Mouse (Mus musculus) intestine, embryonic 15.5 days (tissue): ENCODE measurements around the gene Stim2. TPM values are rescaled to one million over a fixed set of nuclear protein-coding genes. Genes with fewer than 3 reads are reported as not detected.

ENCODE experiments used
- ATAC-seq: fragments of 200-750 bp; cut with Nextera tagmentation; 2 replicates; pipeline ENCODE4 v1.8.0; 2017; ENCODE audit warnings: moderate TSS enrichment, moderate library complexity
- H3K27ac ChIP-seq: fragments of 300-500 bp; sonication (generic); 2 replicates; pipeline ENCODE4 v1.5.1; 2015; ENCODE audit warnings: mild to moderate bottlenecking, inconsistent platforms
- H3K27me3 ChIP-seq: fragments of 300-500 bp; sonication (generic); replicated peaks from 2 replicates; pipeline ENCODE4 v1.6.1; 2015; ENCODE audit warnings: inconsistent platforms
- H3K36me3 ChIP-seq: fragments of 300-500 bp; sonication (generic); 2 replicates; pipeline ENCODE4 v1.6.1; 2015; ENCODE audit warnings: inconsistent platforms
- H3K4me1 ChIP-seq: fragments of 300-500 bp; sonication (generic); replicated peaks from 2 replicates; pipeline ENCODE4 v1.6.1; 2015; ENCODE audit warnings: inconsistent platforms
- H3K4me2 ChIP-seq: fragments of 300-500 bp; sonication (generic); replicated peaks from 2 replicates; pipeline ENCODE4 v1.6.1; 2015; ENCODE audit warnings: mild to moderate bottlenecking, inconsistent platforms
- H3K4me3 ChIP-seq: fragments of 300-500 bp; sonication (generic); replicated peaks from 2 replicates; pipeline ENCODE4 v1.5.1; 2015; ENCODE audit warnings: inconsistent platforms
- H3K9ac ChIP-seq: fragments of 300-500 bp; sonication (generic); 2 replicates; pipeline ENCODE4 v1.6.1; 2015; ENCODE audit warnings: inconsistent platforms
- H3K9me3 ChIP-seq: fragments of 300-500 bp; sonication (generic); 2 replicates; pipeline ENCODE4 v1.6.1; 2016; ENCODE audit warnings: inconsistent platforms
- WGBS: fragments of 180-500 bp; shearing (Covaris S2); methylation state at CpG from one replicate; pipeline ENCODE4 v1.1.7; 2015; 5-methylcytosine and 5-hydroxymethylcytosine counted together
- polyA plus RNA-seq: library from polyadenylated mRNA; unstranded; fragments of >200 nt; fragmentation: Nextera tagmentation; extraction: Ambion mirVana; gene quantifications from 2 replicates; pipeline ENCODE4 v1.2.1, GENCODE M21; 2015

Gene Stim2
- polyA plus RNA-seq, 1 experiment from 2014 or later: 17.8 TPM

- H3K4me3 ChIP-seq: no peak overlapping the region
- 83% methylated on average over 2 of the region's 2 CpGs for WGBS
- H3K27ac ChIP-seq: no peak overlapping the region
- ATAC-seq: no peak
- no peak overlapping the region for H3K4me2 ChIP-seq
- no peaks in the 10 kb centered on the region for H3K9me3 ChIP-seq
- no peak overlapping the region for H3K9ac ChIP-seq
- H3K27me3 ChIP-seq: no peaks in the 10 kb centered on the region
- no peaks in the 10 kb centered on the region for H3K4me1 ChIP-seq
- H3K36me3 ChIP-seq: no peaks in the 10 kb centered on the region
Measured at GRCm38 (mm10) chr5:53967560-53967959, 30.7 kb upstream of the Stim2 start.

GRCm38 (mm10) chr5:53970178-53970577 is 28.1 kb upstream of the Stim2 start:
- no peaks in the 10 kb centered on the region for H3K27me3 ChIP-seq
- no peaks in the 10 kb centered on the region for H3K9me3 ChIP-seq
- no peak for ATAC-seq
- no peak overlapping the region for H3K9ac ChIP-seq
- H3K4me2 ChIP-seq: no peak overlapping the region
- no peak overlapping the region for H3K4me3 ChIP-seq
- H3K4me1 ChIP-seq: no peaks in the 10 kb centered on the region
- H3K27ac ChIP-seq: no peak overlapping the region
- WGBS: 71% methylated on average over 7 of the region's 7 CpGs
- no peaks in the 10 kb centered on the region for H3K36me3 ChIP-seq

- WGBS: 85% methylated on average over 4 of the region's 4 CpGs
- H3K9ac ChIP-seq: no peak overlapping the region
Measured at GRCm38 (mm10) chr5:53971201-53971600, 27.1 kb upstream of the Stim2 start.

GRCm38 (mm10) chr5:53972905-53973304 is 25.4 kb upstream of the Stim2 start:
- H3K4me1 ChIP-seq: no peaks in the 10 kb centered on the region
- H3K4me2 ChIP-seq: no peak overlapping the region
- 83% methylated on average over 4 of the region's 4 CpGs for WGBS
- no peak overlapping the region for H3K27ac ChIP-seq
- H3K36me3 ChIP-seq: no peaks in the 10 kb centered on the region
- H3K4me3 ChIP-seq: no peak overlapping the region
- H3K27me3 ChIP-seq: no peaks in the 10 kb centered on the region
- H3K9me3 ChIP-seq: no peaks in the 10 kb centered on the region
- H3K9ac ChIP-seq: no peak overlapping the region
- no peak for ATAC-seq

More at GRCm38 (mm10) chr5:53971201-53971600, 27.1 kb upstream of the Stim2 start:
- no peaks in the 10 kb centered on the region for H3K27me3 ChIP-seq
- no peaks in the 10 kb centered on the region for H3K4me1 ChIP-seq
- H3K4me3 ChIP-seq: no peak overlapping the region
- H3K4me2 ChIP-seq: no peak overlapping the region
- no peaks in the 10 kb centered on the region for H3K36me3 ChIP-seq
- no peak overlapping the region for H3K27ac ChIP-seq
- no peaks in the 10 kb centered on the region for H3K9me3 ChIP-seq
- no peak for ATAC-seq

GRCm38 (mm10) chr5:53976497-53976896 is 21.8 kb upstream of the Stim2 start:
- no peak overlapping the region for H3K27ac ChIP-seq
- no peaks in the 10 kb centered on the region for H3K27me3 ChIP-seq
- ATAC-seq: no peak
- no peak overlapping the region for H3K4me2 ChIP-seq
- WGBS: 81% methylated on average over 16 of the region's 16 CpGs
- H3K4me1 ChIP-seq: no peaks in the 10 kb centered on the region
- H3K36me3 ChIP-seq: no peaks in the 10 kb centered on the region
- H3K9ac ChIP-seq: no peak overlapping the region
- no peaks in the 10 kb centered on the region for H3K9me3 ChIP-seq
- no peak overlapping the region for H3K4me3 ChIP-seq

GRCm38 (mm10) chr5:53977060-53977459 is 21.2 kb upstream of the Stim2 start:
- ATAC-seq: no peak
- WGBS: 88% methylated on average over 8 of the region's 8 CpGs
- Histone ChIP-seq H3K4me2 (no peak overlapping the region), H3K4me3 (no peak overlapping the region), H3K27me3 (no peaks in the 10 kb centered on the region), H3K36me3 (no peaks in the 10 kb centered on the region), H3K27ac (no peak overlapping the region), H3K9ac (no peak overlapping the region), H3K4me1 (no peaks in the 10 kb centered on the region), H3K9me3 (no peaks in the 10 kb centered on the region)

- H3K9ac ChIP-seq: no peak overlapping the region
- 91% methylated on average over 4 of the region's 4 CpGs for WGBS
Measured at GRCm38 (mm10) chr5:53983358-53983757, 14.9 kb upstream of the Stim2 start.

GRCm38 (mm10) chr5:53985632-53986031 is 12.7 kb upstream of the Stim2 start:
- no peaks in the 10 kb centered on the region for H3K9me3 ChIP-seq
- H3K36me3 ChIP-seq: no peaks in the 10 kb centered on the region
- H3K4me2 ChIP-seq: no peak overlapping the region
- 87% methylated on average over 3 of the region's 3 CpGs for WGBS
- peak; percentile 87 for ATAC-seq
- H3K9ac ChIP-seq: no peak overlapping the region
- no peaks in the 10 kb centered on the region for H3K4me1 ChIP-seq
- H3K4me3 ChIP-seq: no peak overlapping the region
- H3K27me3 ChIP-seq: no peaks in the 10 kb centered on the region
- H3K27ac ChIP-seq: no peak overlapping the region

More at GRCm38 (mm10) chr5:53983358-53983757, 14.9 kb upstream of the Stim2 start:
- no peaks in the 10 kb centered on the region for H3K9me3 ChIP-seq
- no peaks in the 10 kb centered on the region for H3K36me3 ChIP-seq
- no peaks in the 10 kb centered on the region for H3K27me3 ChIP-seq
- no peak overlapping the region for H3K4me3 ChIP-seq
- no peak for ATAC-seq
- no peak overlapping the region for H3K27ac ChIP-seq
- H3K4me2 ChIP-seq: no peak overlapping the region
- H3K4me1 ChIP-seq: no peaks in the 10 kb centered on the region

- Histone ChIP-seq H3K4me3 (no peak overlapping the region), H3K27ac (no peak overlapping the region), H3K36me3 (no peaks in the 10 kb centered on the region), H3K4me1 (no peaks in the 10 kb centered on the region), H3K4me2 (no peak overlapping the region), H3K9ac (no peak overlapping the region), H3K27me3 (no peaks in the 10 kb centered on the region), H3K9me3 (no peaks in the 10 kb centered on the region)
- ATAC-seq: 0 out of 2 replicates have a peak, but pooled peaks have one; percentile 52
- 90% methylated on average over 1 of the region's 1 CpGs for WGBS
Measured at GRCm38 (mm10) chr5:53987496-53987895, 10.8 kb upstream of the Stim2 start.

- no peak overlapping the region for H3K4me3 ChIP-seq
- no peaks in the 10 kb centered on the region for H3K4me1 ChIP-seq
- no peak overlapping the region for H3K4me2 ChIP-seq
- 56% methylated on average over 1 of the region's 1 CpGs for WGBS
- ATAC-seq: no peak
- no peaks in the 10 kb centered on the region for H3K9me3 ChIP-seq
- H3K27ac ChIP-seq: no peak overlapping the region
- H3K9ac ChIP-seq: no peak overlapping the region
- H3K36me3 ChIP-seq: no peaks in the 10 kb centered on the region
- no peaks in the 10 kb centered on the region for H3K27me3 ChIP-seq
Measured at GRCm38 (mm10) chr5:53988053-53988452, 10.2 kb upstream of the Stim2 start.

- Histone ChIP-seq H3K9ac (no peak overlapping the region), H3K27ac (no peak overlapping the region), H3K4me1 (no peaks in the 10 kb centered on the region), H3K36me3 (no peaks in the 10 kb centered on the region), H3K27me3 (no peaks in the 10 kb centered on the region), H3K9me3 (no peaks in the 10 kb centered on the region), H3K4me2 (no peak overlapping the region), H3K4me3 (no peak overlapping the region)
- 79% methylated on average over 7 of the region's 7 CpGs for WGBS
- ATAC-seq: no peak
Measured at GRCm38 (mm10) chr5:53992616-53993015, 5.7 kb upstream of the Stim2 start.

- no peak overlapping the region for H3K27ac ChIP-seq
- H3K4me3 ChIP-seq: no peak overlapping the region
- H3K9ac ChIP-seq: no peak overlapping the region
- no peaks in the 10 kb centered on the region for H3K9me3 ChIP-seq
- no peaks in the 10 kb centered on the region for H3K4me1 ChIP-seq
- no peak for ATAC-seq
- no peaks in the 10 kb centered on the region for H3K36me3 ChIP-seq
- 43% methylated on average over 4 of the region's 4 CpGs for WGBS
- H3K27me3 ChIP-seq: no peaks in the 10 kb centered on the region
- peak overlapping the region; percentile 93 for H3K4me2 ChIP-seq
Measured at GRCm38 (mm10) chr5:53994576-53994975, 3.7 kb upstream of the Stim2 start.

GRCm38 (mm10) chr5:53995316-53995715 is 3.0 kb upstream of the Stim2 start:
- peaks cover 2% of the 10 kb centered on the region; the same call in 1 of the 2 replicates for H3K4me1 ChIP-seq
- H3K36me3 ChIP-seq: no peaks in the 10 kb centered on the region
- peak overlapping the region; percentile 93 for H3K4me2 ChIP-seq
- ATAC-seq: peak; percentile 32
- under 1% methylated on average over 34 of the region's 34 CpGs for WGBS
- peak overlapping the region; percentile 14; the same call in 1 of the 2 replicates for H3K27ac ChIP-seq
- H3K27me3 ChIP-seq: no peaks in the 10 kb centered on the region
- H3K4me3 ChIP-seq: peak overlapping the region; percentile 55
- peak overlapping the region; percentile 42 for H3K9ac ChIP-seq
- H3K9me3 ChIP-seq: no peaks in the 10 kb centered on the region
